Mouse (Mus musculus) stomach, postnatal 0 days (tissue): ENCODE results near the gene Krtap13-1.

Experiments used
- CTCF ChIP-seq: IDR thresholded peaks from 2 replicates; pipeline ENCODE4 v1.5.1; 2016; ENCODE audit warnings: antibody characterized with exemption, low read depth, mild to moderate bottlenecking, moderate library complexity
- EP300 ChIP-seq: optimal IDR thresholded peaks from 2 replicates; pipeline ENCODE3; 2016; ENCODE audit warnings: antibody characterized with exemption

DNA sequence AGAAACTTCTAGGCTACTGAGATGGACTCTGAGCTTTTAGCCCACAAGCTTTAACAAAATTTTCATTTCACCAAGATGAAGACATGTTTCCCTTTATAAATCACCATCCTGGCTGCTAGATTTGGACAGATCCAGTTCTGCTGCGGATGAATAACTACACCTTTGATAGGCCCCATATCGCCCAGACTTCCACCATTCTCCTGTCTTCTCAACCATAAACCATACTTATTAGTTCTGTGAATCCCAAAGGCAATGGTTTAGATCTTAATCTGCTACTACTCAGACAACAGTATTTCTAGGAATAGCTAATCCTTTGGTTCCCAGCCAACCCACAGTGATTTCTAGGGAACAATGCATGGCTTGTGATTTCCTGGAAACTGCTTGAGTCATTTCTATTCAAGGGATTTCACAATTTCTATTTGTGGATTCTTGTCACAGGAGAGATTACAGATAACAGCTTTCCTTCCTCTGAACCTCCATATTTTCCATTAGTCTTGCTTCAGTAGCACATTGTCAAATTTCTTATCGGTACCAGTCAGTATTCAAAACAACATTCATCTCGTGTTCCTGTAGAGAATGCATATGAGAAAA is 16.2 kb downstream of the Krtap13-1 start:
- TF ChIP-seq CTCF = no peak
- no peak for TF ChIP-seq EP300
